Mouse (Mus musculus) kidney, postnatal 0 days (tissue): ENCODE data around the gene Ubash3a. TPM values are rescaled to one million over a fixed set of nuclear protein-coding genes. Genes with fewer than 3 reads are reported as not detected.

ENCODE experiments used
- ATAC-seq: fragments of 200-750 bp; cut with Nextera tagmentation; replicated peaks from 2 replicates; pipeline ENCODE4 v1.8.0; 2017; ENCODE audit warnings: low read depth, moderate number of reproducible peaks, moderate TSS enrichment, moderate library complexity; ENCODE audit not compliant: low FRiP score
- DNase-seq: peaks from one replicate; pipeline ENCODE4 v3.0.0-alpha.2; 2016; ENCODE audit warnings: low spot score
- H3K27ac ChIP-seq: fragments of 300-500 bp; sonication (generic); 2 replicates; pipeline ENCODE4 v1.5.1; 2014; ENCODE audit warnings: mild to moderate bottlenecking
- H3K27me3 ChIP-seq: fragments of 300-500 bp; sonication (generic); 2 replicates; pipeline ENCODE4 v1.6.1; 2014; ENCODE audit warnings: low read length, mixed read lengths; ENCODE audit not compliant: insufficient read depth
- H3K36me3 ChIP-seq: fragments of 300-500 bp; sonication (generic); 2 replicates; pipeline ENCODE4 v1.6.1; 2014; ENCODE audit warnings: low read length, mixed read lengths; ENCODE audit not compliant: insufficient read depth
- H3K4me1 ChIP-seq: fragments of 300-500 bp; sonication (generic); replicated peaks from 2 replicates; pipeline ENCODE4 v1.6.1; 2014; ENCODE audit warnings: antibody characterized with exemption, low read length, mixed read lengths; ENCODE audit not compliant: insufficient read depth
- H3K4me2 ChIP-seq: fragments of 300-500 bp; sonication (generic); 2 replicates; pipeline ENCODE4 v1.6.1; 2014; ENCODE audit warnings: mild to moderate bottlenecking, low read length, moderate library complexity, mixed read lengths
- H3K4me3 ChIP-seq: fragments of 300-500 bp; sonication (generic); replicated peaks from 2 replicates; pipeline ENCODE4 v1.5.1; 2014; ENCODE audit warnings: low read depth, low read length
- H3K9ac ChIP-seq: fragments of 300-500 bp; sonication (generic); 2 replicates; pipeline ENCODE4 v1.6.1; 2014; ENCODE audit warnings: low read depth, low read length
- H3K9me3 ChIP-seq: fragments of 300-500 bp; sonication (generic); replicated peaks from 2 replicates; pipeline ENCODE4 v1.6.1; 2016; ENCODE audit warnings: low read length, inconsistent platforms, mixed read lengths
- CTCF ChIP-seq: IDR thresholded peaks from 2 replicates; pipeline ENCODE4 v1.5.1; 2016; ENCODE audit warnings: antibody characterized with exemption, low read depth, mild to moderate bottlenecking, moderate library complexity
- WGBS: fragments of 180-500 bp; shearing (Covaris S2); extraction: QIAGEN DNeasy Blood & Tissue Kit; methylation state at CpG from one replicate; pipeline ENCODE4 v1.1.7; 2014; 5-methylcytosine and 5-hydroxymethylcytosine counted together
- polyA plus RNA-seq: library from polyadenylated mRNA; unstranded; fragments of >200 nt; fragmentation: Nextera tagmentation; extraction: Ambion mirVana; gene quantifications from 2 replicates; pipeline ENCODE4 v1.2.1, GENCODE M21; 2015

The Ubash3a gene
- polyA plus RNA-seq = 0.11 and 0.14 TPM in 2 replicates

GRCm38 (mm10) chr17:31207771-31208334 lies at the start of gene Ubash3a:
Gene Ubash3a (plus strand): TSS chr17:31207873.
- whole genome bisulfite sequencing = 49% methylated on average over 12 of the region's 12 CpGs
- ATAC-seq = no peak
- H3K9ac ChIP-seq = no peak within 1 kb of the TSS

GRCm38 (mm10) chr17:31157921-31158320 lies 49.8 kb upstream of the Ubash3a start:
- Histone ChIP-seq H3K9ac (no peak overlapping the region), H3K27me3 (no peaks in the 10 kb centered on the region), H3K27ac (no peak overlapping the region), H3K4me2 (no peak overlapping the region), H3K4me1 (no peaks in the 10 kb centered on the region), H3K9me3 (no peaks in the 10 kb centered on the region), H3K4me3 (no peak overlapping the region), H3K36me3 (no peaks in the 10 kb centered on the region)
- ATAC-seq (no peak), DNase-seq (no peak)
- TF ChIP-seq CTCF = no peak
- 77% methylated on average over 6 of the region's 6 CpGs for WGBS

More at GRCm38 (mm10) chr17:31207771-31208334, at the start of gene Ubash3a:
- no peak for TF ChIP-seq CTCF
- Histone ChIP-seq H3K27me3 (no peaks in the 10 kb centered on the region), H3K4me3 (no peak within 1 kb of the TSS), H3K36me3 (no peaks in the 10 kb centered on the region), H3K4me2 (no peak within 1 kb of the TSS), H3K27ac (no peak within 1 kb of the TSS), H3K9me3 (no peaks in the 10 kb centered on the region), H3K4me1 (no peaks in the 10 kb centered on the region)
- DNase-seq = no peak

- ATAC-seq = no peak
- 64% methylated on average over 4 of the region's 4 CpGs for WGBS
Observed at GRCm38 (mm10) chr17:31160291-31160690, 47.4 kb upstream of the Ubash3a start.

GRCm38 (mm10) chr17:31162607-31163006 lies 45.1 kb upstream of the Ubash3a start:
- Histone ChIP-seq H3K4me1 (no peaks in the 10 kb centered on the region), H3K9ac (no peak overlapping the region), H3K36me3 (no peaks in the 10 kb centered on the region), H3K27ac (no peak overlapping the region), H3K27me3 (no peaks in the 10 kb centered on the region), H3K4me2 (no peak overlapping the region), H3K4me3 (no peak overlapping the region), H3K9me3 (no peaks in the 10 kb centered on the region)
- WGBS = 69% methylated on average over 12 of the region's 12 CpGs
- no peak for TF ChIP-seq CTCF
- ATAC-seq (no peak), DNase-seq (no peak)

More at GRCm38 (mm10) chr17:31160291-31160690, 47.4 kb upstream of the Ubash3a start:
- Histone ChIP-seq H3K27ac (no peak overlapping the region), H3K4me1 (no peaks in the 10 kb centered on the region), H3K9ac (no peak overlapping the region), H3K4me3 (no peak overlapping the region), H3K27me3 (no peaks in the 10 kb centered on the region), H3K9me3 (no peaks in the 10 kb centered on the region), H3K36me3 (no peaks in the 10 kb centered on the region), H3K4me2 (no peak overlapping the region)
- no peak for DNase-seq
- no peak for TF ChIP-seq CTCF

- no peaks in the 10 kb centered on the region for H3K36me3 ChIP-seq
- H3K27ac ChIP-seq = no peak overlapping the region
- no peak overlapping the region for H3K9ac ChIP-seq
- ATAC-seq (no peak), DNase-seq (no peak)
- no peak overlapping the region for H3K4me3 ChIP-seq
- no peaks in the 10 kb centered on the region for H3K9me3 ChIP-seq
- TF ChIP-seq CTCF = no peak
- no peak overlapping the region for H3K4me2 ChIP-seq
- no peaks in the 10 kb centered on the region for H3K4me1 ChIP-seq
- WGBS = 78% methylated on average over 2 of the region's 2 CpGs
- H3K27me3 ChIP-seq = no peaks in the 10 kb centered on the region
Observed at GRCm38 (mm10) chr17:31163821-31164220, 43.9 kb upstream of the Ubash3a start.

GRCm38 (mm10) chr17:31165127-31165526 lies 42.5 kb upstream of the Ubash3a start, which contains the start of gene Tff1:
Gene Tff1 (minus strand): TSS chr17:31165277.
- Histone ChIP-seq H3K27me3 (no peaks in the 10 kb centered on the region), H3K4me2 (no peak within 1 kb of the TSS), H3K9ac (no peak within 1 kb of the TSS), H3K4me3 (no peak within 1 kb of the TSS), H3K36me3 (no peaks in the 10 kb centered on the region), H3K27ac (no peak within 1 kb of the TSS), H3K4me1 (no peaks in the 10 kb centered on the region), H3K9me3 (no peaks in the 10 kb centered on the region)
- ATAC-seq (no peak), DNase-seq (no peak)
- TF ChIP-seq CTCF = no peak
- 80% methylated on average over 6 of the region's 6 CpGs for WGBS

GRCm38 (mm10) chr17:31169796-31170195 lies 37.9 kb upstream of the Ubash3a start:
- Histone ChIP-seq H3K27me3 (no peaks in the 10 kb centered on the region), H3K36me3 (no peaks in the 10 kb centered on the region), H3K27ac (no peak overlapping the region), H3K9ac (no peak overlapping the region), H3K4me1 (no peaks in the 10 kb centered on the region), H3K9me3 (no peaks in the 10 kb centered on the region), H3K4me3 (no peak overlapping the region), H3K4me2 (no peak overlapping the region)
- DNase-seq (no peak), ATAC-seq (no peak)
- 83% methylated on average over 5 of the region's 5 CpGs for WGBS
- TF ChIP-seq CTCF = no peak
